Mouse (Mus musculus) forebrain, embryonic 11.5 days (tissue): ENCODE measurements around the gene Fam219a. TPM values are rescaled to one million over a fixed set of nuclear protein-coding genes. Genes with fewer than 3 reads are reported as not detected.

ENCODE experiments used
- ATAC-seq: fragments of 200-750 bp; cut with Nextera tagmentation; replicated peaks from 2 replicates; pipeline ENCODE4 v1.8.0; 2017; ENCODE audit warnings: moderate TSS enrichment; ENCODE audit not compliant: low FRiP score
- DNase-seq: peaks from one replicate; pipeline ENCODE4 v3.0.0-alpha.2; 2017; ENCODE audit warnings: low spot score
- H3K27ac ChIP-seq: fragments of 300-500 bp; sonication (generic); 2 replicates; pipeline ENCODE4 v1.5.1; 2014; ENCODE audit warnings: low read depth, low read length
- H3K27me3 ChIP-seq: fragments of 300-500 bp; sonication (generic); 2 replicates; pipeline ENCODE4 v1.6.1; 2014; ENCODE audit warnings: mild to moderate bottlenecking, low read length, mixed read lengths; ENCODE audit not compliant: control insufficient read depth, insufficient read depth
- H3K36me3 ChIP-seq: fragments of 300-500 bp; sonication (generic); 2 replicates; pipeline ENCODE4 v1.6.1; 2014; ENCODE audit warnings: mild to moderate bottlenecking, low read length, moderate library complexity, mixed read lengths; ENCODE audit not compliant: control insufficient read depth, insufficient read depth
- H3K4me1 ChIP-seq: fragments of 300-500 bp; sonication (generic); replicated peaks from 2 replicates; pipeline ENCODE4 v1.6.1; 2014; ENCODE audit warnings: low read length, mixed read lengths; ENCODE audit not compliant: control insufficient read depth, insufficient read depth
- H3K4me2 ChIP-seq: fragments of 300-500 bp; sonication (generic); 2 replicates; pipeline ENCODE4 v1.6.1; 2014; ENCODE audit warnings: low read depth, mild to moderate bottlenecking, low read length, moderate library complexity, mixed read lengths; ENCODE audit not compliant: severe bottlenecking
- H3K4me3 ChIP-seq: fragments of 300-500 bp; sonication (generic); 2 replicates; pipeline ENCODE4 v1.5.1; 2014; ENCODE audit warnings: low read depth, low read length
- H3K9ac ChIP-seq: fragments of 300-500 bp; sonication (generic); 2 replicates; pipeline ENCODE4 v1.6.1; 2014; ENCODE audit warnings: low read length
- H3K9me3 ChIP-seq: fragments of 300-500 bp; sonication (generic); 2 replicates; pipeline ENCODE4 v1.6.1; 2016; ENCODE audit warnings: low read length, mixed read lengths; ENCODE audit not compliant: control insufficient read depth
- WGBS: fragments of 180-500 bp; shearing (Covaris S2); extraction: QIAGEN DNeasy Blood & Tissue Kit; methylation state at CpG from one replicate; pipeline ENCODE4 v1.1.7; 2014; 5-methylcytosine and 5-hydroxymethylcytosine counted together
- polyA plus RNA-seq: library from polyadenylated mRNA; unstranded; fragments of >200 nt; fragmentation: Nextera tagmentation; extraction: Ambion mirVana; gene quantifications from 2 replicates; pipeline ENCODE4 v1.2.1, GENCODE M21; 2014

Gene Fam219a
- polyA plus RNA-seq, 1 experiment from 2014 or later: 6.7 TPM

DNA sequence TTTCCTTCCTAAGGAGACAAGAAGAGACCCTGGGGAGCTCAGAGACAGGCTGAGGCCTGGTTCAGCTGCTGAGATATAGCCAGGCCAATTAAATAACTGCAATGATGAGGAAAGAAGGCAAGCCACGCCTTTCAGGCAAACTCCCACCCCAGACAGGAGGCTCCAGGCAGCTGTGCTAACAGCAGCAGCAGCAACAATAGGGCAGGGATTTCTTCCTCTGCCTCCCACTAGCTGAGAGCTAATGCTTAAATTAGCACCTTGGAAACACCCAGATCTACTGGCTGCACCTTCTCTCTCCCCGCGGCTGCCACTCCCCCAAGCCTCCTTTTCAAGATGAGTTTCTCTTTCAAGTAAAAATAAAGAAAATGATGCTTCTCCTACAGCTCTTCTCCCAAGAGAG, 3.2 kb downstream of the Fam219a start:
- Histone ChIP-seq H3K27ac (no peak overlapping the region; the same call in 1 of the 2 replicates), H3K4me2 (no peak overlapping the region), H3K9me3 (no peaks in the 10 kb centered on the region), H3K9ac (no peak overlapping the region), H3K27me3 (peaks cover 3% of the 10 kb centered on the region; the same call in 1 of the 2 replicates), H3K4me3 (no peak overlapping the region), H3K4me1 (peaks cover 17% of the 10 kb centered on the region; the same call in 1 of the 2 replicates), H3K36me3 (no peaks in the 10 kb centered on the region)
- WGBS: 5% methylated on average over 3 of the region's 3 CpGs
- ATAC-seq (no peak), DNase-seq (no peak)

DNA sequence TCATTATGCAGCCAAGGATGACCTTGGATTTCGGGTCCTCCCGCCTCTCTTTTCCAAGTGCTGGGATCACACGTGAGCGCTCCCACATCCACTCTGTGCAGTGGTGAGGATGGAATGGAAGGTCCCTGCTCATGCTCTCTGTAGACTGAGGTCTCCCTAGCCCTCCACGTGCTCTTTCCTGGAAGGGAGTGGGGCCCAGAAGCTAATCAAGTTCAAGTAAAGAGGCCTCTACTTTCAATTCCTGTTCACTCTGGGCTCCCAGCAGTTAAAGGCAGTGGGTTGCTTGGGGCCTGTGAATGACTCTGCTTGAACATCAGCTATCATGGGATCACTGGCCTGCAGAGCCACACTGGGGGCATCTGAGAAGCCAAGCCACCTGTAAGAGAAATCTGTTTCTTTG, 6.0 kb downstream of the Fam219a start:
- peaks cover 3% of the 10 kb centered on the region; the same call in 1 of the 2 replicates for H3K27me3 ChIP-seq
- ATAC-seq (no peak), DNase-seq (no peak)
- WGBS: 95% methylated on average over 5 of the region's 5 CpGs
- no peaks in the 10 kb centered on the region for H3K36me3 ChIP-seq
- H3K9me3 ChIP-seq: no peaks in the 10 kb centered on the region
- no peak overlapping the region for H3K9ac ChIP-seq
- H3K4me2 ChIP-seq: no peak overlapping the region
- H3K27ac ChIP-seq: no peak overlapping the region
- H3K4me1 ChIP-seq: peaks cover 10% of the 10 kb centered on the region; the same call in 1 of the 2 replicates
- H3K4me3 ChIP-seq: no peak overlapping the region

GRCm38 (mm10) chr4:41557092-41557491, 12.2 kb downstream of the Fam219a start:
- H3K4me3 ChIP-seq: no peak overlapping the region
- DNase-seq (no peak), ATAC-seq (no peak)
- no peaks in the 10 kb centered on the region for H3K36me3 ChIP-seq
- H3K9ac ChIP-seq: no peak overlapping the region
- 85% methylated on average over 3 of the region's 3 CpGs for whole genome bisulfite sequencing
- H3K4me2 ChIP-seq: no peak overlapping the region
- H3K9me3 ChIP-seq: no peaks in the 10 kb centered on the region
- no peak overlapping the region for H3K27ac ChIP-seq
- no peaks in the 10 kb centered on the region for H3K4me1 ChIP-seq
- H3K27me3 ChIP-seq: no peaks in the 10 kb centered on the region

DNA sequence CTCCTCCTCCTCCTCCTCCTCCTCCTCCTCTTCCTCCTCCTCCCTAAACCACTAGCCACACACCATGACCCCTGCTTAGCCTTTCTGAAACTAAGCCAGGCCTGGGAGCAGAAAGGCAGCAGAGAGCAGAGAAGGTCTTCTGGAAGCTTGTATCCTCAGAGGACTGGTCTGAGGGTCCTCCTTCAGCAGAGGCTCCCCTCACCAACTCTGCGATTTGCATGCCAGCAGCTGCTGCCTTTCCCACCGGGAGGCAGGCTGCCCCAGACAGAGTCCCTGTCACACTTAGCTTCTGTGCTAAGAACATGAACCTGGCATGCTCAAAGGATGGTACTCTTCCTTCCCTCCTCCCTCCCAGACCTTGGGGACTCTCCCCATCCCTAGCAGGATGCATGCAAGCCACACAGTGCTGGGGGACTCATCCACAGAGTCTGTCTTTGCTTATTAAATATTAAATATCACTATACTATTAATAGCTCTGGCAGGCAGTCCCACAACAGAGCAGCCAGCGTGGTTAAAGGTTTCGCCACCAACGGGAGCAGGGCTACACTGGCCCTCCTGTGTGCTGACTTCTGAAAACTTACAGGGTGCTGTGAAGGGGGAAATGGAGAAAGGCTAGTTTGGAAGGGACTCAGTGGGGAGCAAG, 12.9 kb downstream of the Fam219a start:
- no peaks in the 10 kb centered on the region for H3K36me3 ChIP-seq
- H3K4me2 ChIP-seq: no peak overlapping the region
- no peak overlapping the region for H3K4me3 ChIP-seq
- H3K27me3 ChIP-seq: no peaks in the 10 kb centered on the region
- 71% methylated on average over 5 of the region's 5 CpGs for WGBS
- no peaks in the 10 kb centered on the region for H3K4me1 ChIP-seq
- H3K9ac ChIP-seq: no peak overlapping the region
- DNase-seq (no peak), ATAC-seq (no peak)
- no peaks in the 10 kb centered on the region for H3K9me3 ChIP-seq
- H3K27ac ChIP-seq: no peak overlapping the region

- no peaks in the 10 kb centered on the region for H3K36me3 ChIP-seq
- no peak overlapping the region for H3K27ac ChIP-seq
- no peak overlapping the region for H3K4me2 ChIP-seq
- no peak overlapping the region for H3K4me3 ChIP-seq
- DNase-seq (no peak), ATAC-seq (no peak)
- H3K9me3 ChIP-seq: no peaks in the 10 kb centered on the region
- no peaks in the 10 kb centered on the region for H3K27me3 ChIP-seq
- H3K4me1 ChIP-seq: no peaks in the 10 kb centered on the region
- 86% methylated on average over 14 of the region's 14 CpGs for WGBS
- H3K9ac ChIP-seq: no peak overlapping the region
These were observed 14.2 kb downstream of the Fam219a start for GRCm38 (mm10) chr4:41554994-41555663.

DNA sequence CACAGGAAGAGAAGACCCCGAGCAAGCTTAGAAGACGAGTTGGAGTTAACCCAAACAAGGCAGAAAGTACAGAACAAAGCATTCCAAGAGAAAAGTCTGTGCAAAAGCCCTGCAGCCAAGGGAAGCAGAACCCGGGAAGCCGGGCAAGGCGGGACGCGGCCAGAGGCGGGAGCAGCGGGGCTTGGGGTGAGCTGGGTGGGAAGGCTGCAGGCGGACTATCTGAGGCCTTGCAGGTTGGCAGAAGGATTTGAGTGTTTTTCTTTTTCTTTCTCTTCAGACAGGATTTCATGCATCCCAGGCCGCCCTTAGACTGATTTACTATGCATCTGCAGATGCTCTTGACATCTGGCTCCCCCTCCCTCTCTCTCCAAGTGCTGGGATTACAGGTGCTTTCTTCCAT, 16.2 kb downstream of the Fam219a start:
- Histone ChIP-seq H3K36me3 (no peaks in the 10 kb centered on the region), H3K4me2 (no peak overlapping the region), H3K4me1 (no peaks in the 10 kb centered on the region), H3K27me3 (no peaks in the 10 kb centered on the region), H3K9me3 (no peaks in the 10 kb centered on the region), H3K27ac (no peak overlapping the region), H3K4me3 (no peak overlapping the region), H3K9ac (no peak overlapping the region)
- ATAC-seq (no peak), DNase-seq (no peak)
- WGBS: 72% methylated on average over 11 of the region's 11 CpGs

DNA sequence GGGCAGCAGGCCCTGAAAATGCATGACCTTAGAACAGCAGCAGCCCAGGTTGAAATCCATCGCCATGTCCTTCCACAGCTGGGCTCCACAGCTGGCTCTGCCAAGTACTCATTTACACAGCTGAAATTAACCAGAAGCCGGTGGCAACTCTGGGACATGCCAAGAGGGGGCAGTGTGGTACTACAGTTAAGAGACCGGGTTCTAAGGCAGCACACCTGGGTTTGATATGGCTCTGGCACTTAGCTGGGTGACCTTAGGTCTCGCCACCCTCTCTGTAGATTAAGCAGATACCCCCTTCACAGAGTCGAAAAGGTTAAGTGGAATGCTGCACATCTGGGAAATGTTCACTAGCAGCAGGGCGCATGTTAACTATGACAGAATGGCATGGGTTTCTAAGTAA, 16.8 kb downstream of the Fam219a start:
- no peak overlapping the region for H3K4me3 ChIP-seq
- H3K9ac ChIP-seq: no peak overlapping the region
- H3K27me3 ChIP-seq: no peaks in the 10 kb centered on the region
- ATAC-seq: peak; percentile 39; the same call in 1 of the 2 replicates
- DNase-seq: peak; percentile 88
- H3K4me2 ChIP-seq: no peak overlapping the region
- WGBS: 34% methylated on average over 6 of the region's 6 CpGs
- no peaks in the 10 kb centered on the region for H3K9me3 ChIP-seq
- H3K36me3 ChIP-seq: no peaks in the 10 kb centered on the region
- H3K27ac ChIP-seq: no peak overlapping the region
- no peaks in the 10 kb centered on the region for H3K4me1 ChIP-seq

DNA sequence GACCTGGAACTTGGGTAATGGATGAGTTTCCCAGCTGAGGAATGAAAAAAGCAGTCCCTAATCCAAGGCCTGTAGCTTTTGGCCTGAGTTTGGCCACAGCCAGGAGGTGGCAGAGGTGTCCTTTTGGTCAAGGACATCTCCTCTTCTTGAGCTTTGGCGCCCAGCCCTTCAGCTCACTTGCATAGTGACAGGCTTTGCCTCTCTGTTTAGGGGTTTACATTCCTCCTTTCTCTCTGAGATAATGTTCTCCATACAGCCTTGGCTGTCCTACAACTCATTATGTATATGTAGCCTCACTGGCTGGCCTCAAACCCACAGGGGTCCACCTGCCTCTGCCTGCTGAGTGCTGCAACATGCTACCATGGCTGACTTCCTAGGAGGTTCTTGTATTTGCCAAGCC, 22.3 kb downstream of the Fam219a start:
- no peaks in the 10 kb centered on the region for H3K27me3 ChIP-seq
- H3K36me3 ChIP-seq: no peaks in the 10 kb centered on the region
- 0 out of 2 replicates have a peak, but pooled peaks cover 2% of the 10 kb centered on the region for H3K4me1 ChIP-seq
- ATAC-seq (no peak), DNase-seq (no peak)
- H3K4me3 ChIP-seq: no peak overlapping the region
- 90% methylated on average over 1 of the region's 1 CpGs for WGBS
- H3K9me3 ChIP-seq: no peaks in the 10 kb centered on the region
- no peak overlapping the region for H3K4me2 ChIP-seq
- no peak overlapping the region for H3K9ac ChIP-seq
- no peak overlapping the region for H3K27ac ChIP-seq

- Histone ChIP-seq H3K36me3 (no peaks in the 10 kb centered on the region), H3K27ac (no peak overlapping the region), H3K9ac (no peak overlapping the region), H3K9me3 (no peaks in the 10 kb centered on the region), H3K27me3 (no peaks in the 10 kb centered on the region), H3K4me1 (0 out of 2 replicates have a peak, but pooled peaks cover 2% of the 10 kb centered on the region), H3K4me3 (no peak overlapping the region), H3K4me2 (no peak overlapping the region)
- DNase-seq: peak; percentile 69
- 26% methylated on average over 8 of the region's 8 CpGs for WGBS
- ATAC-seq: no peak
These were observed 23.4 kb downstream of the Fam219a start for GRCm38 (mm10) chr4:41545985-41546384.
